Mouse (Mus musculus): ENCODE data around the gene Zfp488. TPM values are rescaled to one million over a fixed set of nuclear protein-coding genes. Genes with fewer than 3 reads are reported as not detected.

Gene Zfp488
- total RNA-seq (2021), result 1 to 10 TPM; 3.4 to 5.0 TPM

DNA sequence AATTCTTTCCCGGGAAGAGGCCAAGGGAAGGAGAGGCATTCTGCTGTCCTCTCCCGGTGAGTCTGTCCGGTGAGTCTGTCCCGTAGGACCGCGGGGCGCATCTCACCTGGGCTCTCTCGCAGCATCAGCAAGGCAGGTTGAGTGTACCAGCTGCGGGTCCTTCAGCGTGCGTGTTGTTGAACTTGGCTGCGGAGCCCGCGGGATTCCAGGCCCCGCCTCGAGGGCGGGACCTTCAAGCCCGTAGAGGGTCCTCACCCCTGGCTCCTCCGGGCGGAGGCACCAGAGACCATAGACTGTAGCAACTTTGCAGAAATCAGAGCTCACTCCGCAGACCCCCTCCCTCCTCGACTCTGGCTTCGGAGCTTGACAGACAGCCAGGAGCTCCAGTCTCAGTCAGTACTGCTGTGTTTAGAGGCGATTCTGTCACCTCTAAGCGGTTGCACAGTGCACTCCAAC lies at the start of gene Zfp488:
Gene Zfp488 (minus strand): TSS at position 161 of the 456 bp plus-strand sequence.
- intact Hi-C loops (cut with DNase I), result no loop called here
- peak; percentile 8 to 56 for DNase-seq (ENCODE audit: extremely low spot score in 1 of 2, low spot score in 2 of 2)

DNA sequence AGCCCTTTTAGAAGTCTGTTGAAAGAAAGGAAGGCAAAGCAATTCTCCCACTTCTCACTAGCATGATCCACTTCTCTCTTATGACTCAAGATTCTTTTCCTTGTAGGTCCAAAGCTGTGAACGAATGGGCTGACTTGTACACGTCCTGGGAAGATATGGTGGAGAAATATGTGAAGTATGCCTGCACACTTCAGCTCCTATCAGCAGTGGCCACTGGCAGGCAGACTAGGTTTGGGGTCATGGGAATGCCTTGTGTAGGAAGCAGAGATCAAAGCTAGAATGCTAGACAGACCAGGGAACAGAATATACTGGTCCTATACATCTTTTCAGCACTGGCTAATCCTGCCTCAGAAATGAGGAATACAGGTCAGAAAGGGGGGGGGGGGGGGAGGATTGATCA lies 48.1 kb upstream of the Zfp488 start:
- no peak for DNase-seq (ENCODE audit: extremely low spot score in 1 of 2, low spot score in 2 of 2)
- intact Hi-C loops (cut with DNase I), result no loop called here

DNA sequence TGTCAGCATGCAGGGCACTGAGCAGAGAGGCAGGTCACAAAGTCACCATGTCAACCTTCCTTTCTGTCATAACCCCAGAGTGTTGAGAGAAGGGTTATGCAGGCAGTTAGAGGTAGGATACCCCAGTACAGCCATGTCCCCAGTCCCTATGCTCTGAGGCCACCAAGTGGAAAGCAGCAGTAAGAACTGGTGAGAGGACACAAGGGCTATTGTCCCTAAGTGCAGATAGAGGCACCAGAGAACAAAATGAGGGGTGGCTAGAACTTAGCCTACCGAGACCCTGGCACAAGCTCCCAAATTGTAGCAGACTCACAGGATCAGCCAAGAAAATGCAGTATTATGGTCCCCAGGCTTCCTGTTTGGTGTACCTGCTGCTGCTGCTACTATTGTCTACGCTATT lies 38.4 kb upstream of the Zfp488 start:
- intact Hi-C loops (cut with DNase I), result no loop called here

DNA sequence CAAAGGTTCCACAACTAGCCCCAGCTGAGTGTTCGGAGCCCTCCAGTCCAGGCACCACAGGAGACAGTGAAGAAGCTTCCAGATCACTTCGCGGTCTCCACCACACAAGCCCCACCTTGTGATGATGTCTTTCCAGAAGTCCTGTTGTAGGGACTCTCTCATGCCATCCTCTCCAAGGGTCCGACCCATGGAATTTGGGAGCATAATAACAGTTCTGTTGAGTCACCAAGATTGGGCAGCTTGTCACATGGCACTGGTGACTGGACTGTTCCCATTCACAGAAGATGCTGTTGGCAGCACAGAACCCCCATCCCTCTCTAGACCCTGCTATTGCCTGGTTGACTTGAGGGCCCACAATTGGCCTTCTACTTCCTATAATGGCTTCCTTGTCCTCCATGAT lies 37.8 kb upstream of the Zfp488 start, which contains the start of gene Gm5460:
Gene Gm5460 (plus strand): TSS at position 378 of the 400 bp plus-strand sequence.
- no peak for DNase-seq (ENCODE audit: extremely low spot score in 1 of 2, low spot score in 2 of 2)
- intact Hi-C loops (cut with DNase I), result no loop called here

More for the DNA sequence above, 38.4 kb upstream of the Zfp488 start:
- DNase-seq (ENCODE audit: extremely low spot score in 1 of 2, low spot score in 2 of 2), result no peak

GRCm38 (mm10) chr14:34015063-34015462 lies 36.5 kb upstream of the Zfp488 start, which contains the start of gene Gm30083:
Gene Gm30083, minus strand, starts transcription at chr14:34015182.
- no peak for DNase-seq (ENCODE audit: extremely low spot score in 1 of 2, low spot score in 2 of 2)
- intact Hi-C loops (cut with DNase I), result no loop called here

- DNase-seq (ENCODE audit: extremely low spot score in 1 of 2, low spot score in 2 of 2), result no peak
- intact Hi-C loops (cut with DNase I), result no loop called here
Measured at GRCm38 (mm10) chr14:34002358-34002757, 23.8 kb upstream of the Zfp488 start.

DNA sequence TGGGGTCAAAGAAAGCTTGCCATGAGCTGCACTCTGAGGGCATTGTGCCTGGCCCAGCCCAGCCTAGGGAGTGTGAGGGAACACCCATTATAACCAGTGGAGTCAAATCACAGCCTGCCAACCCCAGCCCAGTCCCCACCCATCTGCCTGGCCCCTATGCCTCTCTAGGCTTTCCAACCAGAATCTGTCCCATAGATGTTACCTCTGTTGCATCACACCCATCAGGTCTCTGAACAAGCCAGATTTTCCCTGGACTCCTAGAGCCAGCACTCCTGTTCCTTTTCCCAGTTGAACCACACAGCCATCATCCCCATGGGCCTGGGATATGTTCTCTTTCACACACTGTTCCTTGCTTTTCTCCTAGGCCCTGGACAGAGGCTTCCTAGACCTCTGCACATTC lies 22.9 kb upstream of the Zfp488 start:
- intact Hi-C loops (cut with DNase I), result no loop called here
- DNase-seq (ENCODE audit: extremely low spot score in 1 of 2, low spot score in 2 of 2), result no peak

- intact Hi-C loops (cut with DNase I), result no loop called here
- no peak for DNase-seq (ENCODE audit: extremely low spot score in 1 of 2, low spot score in 2 of 2)
Measured at GRCm38 (mm10) chr14:34000076-34000475, 21.5 kb upstream of the Zfp488 start.

GRCm38 (mm10) chr14:33997427-33997826 lies 18.9 kb upstream of the Zfp488 start:
- intact Hi-C loops (cut with DNase I), result no loop called here
- no peak for DNase-seq (ENCODE audit: extremely low spot score in 1 of 2, low spot score in 2 of 2)

DNA sequence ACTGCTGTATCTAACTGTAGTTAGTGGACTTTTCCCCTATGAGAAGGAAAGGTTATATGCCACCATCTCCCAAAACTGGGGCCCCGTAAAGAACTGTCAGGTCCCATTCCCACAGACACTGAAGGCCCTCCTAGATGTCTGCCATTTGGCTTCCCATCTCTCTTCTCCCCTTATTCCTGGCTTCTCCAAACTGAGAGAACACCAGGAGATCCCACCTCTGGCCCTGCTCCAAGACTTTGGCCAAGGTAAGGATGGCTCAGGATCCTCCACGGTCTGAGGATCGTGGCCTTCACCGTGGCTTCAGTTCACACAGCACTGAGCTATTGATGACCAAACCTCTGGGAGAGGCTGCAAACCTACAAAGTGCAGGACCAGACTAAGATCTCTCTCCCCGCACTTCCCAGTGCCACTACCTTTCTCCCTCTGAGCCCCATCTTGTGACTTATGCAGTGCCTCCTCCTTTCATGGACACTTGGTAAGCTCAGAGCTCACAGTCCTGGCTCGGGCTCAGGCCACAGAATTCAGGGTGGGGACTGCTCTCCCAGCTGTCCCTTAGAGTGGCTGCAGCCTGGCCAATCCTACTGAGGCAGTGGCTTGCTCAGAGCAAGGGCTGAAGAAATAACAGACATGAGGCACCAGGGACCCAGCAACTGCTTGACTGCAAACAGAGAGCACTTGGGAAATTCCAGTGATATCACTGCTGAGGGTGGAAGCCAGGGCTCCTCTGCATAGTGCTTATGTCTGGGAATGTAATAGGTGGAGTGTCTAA lies 15.1 kb upstream of the Zfp488 start:
- intact Hi-C loops (cut with DNase I), result no loop called here
- no peak for DNase-seq (ENCODE audit: extremely low spot score in 1 of 2, low spot score in 2 of 2)

- DNase-seq (ENCODE audit: extremely low spot score in 1 of 2, low spot score in 2 of 2), result no peak
Measured at GRCm38 (mm10) chr14:33993051-33993450, 14.5 kb upstream of the Zfp488 start.

DNA sequence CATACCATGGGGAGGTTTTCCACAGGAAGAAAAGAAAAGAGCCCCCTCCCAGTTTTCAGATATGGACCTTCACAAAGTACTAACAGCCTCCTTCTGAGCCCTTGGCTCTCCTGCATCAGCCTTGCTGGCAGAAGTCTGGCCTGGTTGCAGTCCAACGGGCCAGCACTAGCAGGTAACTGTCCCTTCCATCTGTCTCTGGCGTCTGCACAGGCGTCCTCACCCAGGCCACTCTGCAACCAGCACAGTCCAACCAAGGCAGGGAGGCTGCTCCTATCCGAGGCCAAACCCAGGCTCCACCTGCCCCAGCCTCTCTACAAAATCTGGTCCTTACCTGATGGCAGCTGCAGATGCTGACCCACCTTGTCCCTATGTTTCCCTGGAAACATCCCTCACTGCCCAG lies 13.4 kb upstream of the Zfp488 start:
- DNase-seq (ENCODE audit: extremely low spot score in 1 of 2, low spot score in 2 of 2), result no peak
- intact Hi-C loops (cut with DNase I), result no loop called here

More at GRCm38 (mm10) chr14:33993051-33993450, 14.5 kb upstream of the Zfp488 start:
- intact Hi-C loops (cut with DNase I), result no loop called here

DNA sequence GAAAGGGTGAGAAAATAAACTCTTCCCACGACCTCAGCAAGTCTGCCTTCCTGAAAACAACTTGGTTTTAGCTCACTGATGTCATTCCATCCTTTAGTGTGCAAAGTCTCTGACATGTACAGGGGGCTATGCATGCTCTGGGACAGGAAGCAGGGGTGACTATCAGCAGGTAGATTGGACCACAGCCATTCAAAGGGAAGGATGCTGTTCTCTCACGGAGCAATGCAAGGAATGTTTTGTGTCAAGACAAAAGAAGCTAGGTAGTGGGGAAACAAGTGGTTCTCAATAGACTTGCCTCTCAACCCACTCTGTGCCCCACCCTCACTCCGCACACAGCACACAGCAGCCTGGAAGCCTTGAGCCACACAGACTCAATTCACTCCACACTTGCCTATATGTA lies 10.6 kb upstream of the Zfp488 start:
- no peak for DNase-seq (ENCODE audit: extremely low spot score in 1 of 2, low spot score in 2 of 2)
- intact Hi-C loops (cut with DNase I), result no loop called here

DNA sequence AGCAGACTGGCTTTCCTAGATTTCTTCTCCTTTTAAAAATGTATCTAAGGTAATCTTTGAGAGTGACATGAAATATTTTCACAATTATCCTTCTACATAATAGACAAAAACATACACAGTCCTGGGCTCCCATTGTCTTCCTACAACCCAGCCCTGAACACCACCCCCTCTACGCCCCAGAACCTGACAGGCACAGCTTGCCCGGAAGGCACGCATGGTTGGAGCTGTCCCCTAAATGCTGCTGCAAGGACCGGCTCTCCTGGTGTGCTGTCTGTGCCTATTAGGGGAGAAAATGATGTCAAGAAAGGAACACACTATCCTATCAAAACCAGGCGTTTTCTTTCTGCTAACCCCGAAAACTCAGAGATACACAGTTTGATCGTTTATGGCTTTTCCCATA lies 816 bp downstream of the Zfp488 start:
- DNase-seq (ENCODE audit: extremely low spot score in 1 of 2, low spot score in 2 of 2), result no peak
- intact Hi-C loops (cut with DNase I), result no loop called here

DNA sequence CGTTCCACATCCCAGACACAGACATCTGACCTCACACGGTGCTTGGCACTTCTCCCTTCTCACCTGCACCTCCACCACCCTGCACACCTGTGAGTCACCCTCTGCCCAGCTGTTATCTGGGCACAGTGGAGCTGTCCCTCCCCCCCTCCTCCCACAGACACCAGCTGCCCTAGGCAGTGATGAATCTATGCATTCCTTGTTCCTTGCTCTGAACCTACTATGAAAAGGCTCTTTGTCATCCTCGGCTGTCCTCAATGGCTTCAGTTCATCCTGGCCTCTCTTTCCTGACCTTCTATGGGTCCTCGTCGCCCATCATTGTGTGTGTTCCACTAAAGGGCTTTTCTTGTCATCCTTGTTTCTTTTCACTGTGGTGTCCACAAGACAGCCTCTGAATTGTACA lies 3.8 kb downstream of the Zfp488 start:
- peak in 1 of 2 experiments; percentile 13 for DNase-seq (ENCODE audit: extremely low spot score in 1 of 2, low spot score in 2 of 2)
- intact Hi-C loops (cut with DNase I), result no loop called here

DNA sequence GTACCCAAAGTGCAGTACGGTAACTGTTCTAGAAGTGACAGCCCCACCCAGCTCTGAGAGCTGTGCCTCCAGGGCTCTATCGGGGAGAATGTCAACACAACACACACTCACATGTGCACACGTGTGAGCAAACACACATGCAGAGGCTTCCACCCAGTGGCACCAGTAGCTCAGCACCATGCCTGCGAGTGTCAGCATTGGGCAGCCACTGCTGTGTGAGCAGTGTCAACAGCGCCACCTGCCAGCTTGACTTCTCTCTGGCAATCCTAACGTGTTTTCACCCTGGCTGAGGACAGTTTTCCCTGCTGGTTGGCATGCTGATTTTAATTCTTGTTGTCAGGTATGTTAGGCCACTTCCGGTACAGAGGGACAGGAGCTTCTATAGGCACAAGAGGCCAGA lies 5.9 kb downstream of the Zfp488 start:
- intact Hi-C loops (cut with DNase I), result no loop called here
- DNase-seq (ENCODE audit: extremely low spot score in 1 of 2, low spot score in 2 of 2), result no peak

GRCm38 (mm10) chr14:33965675-33966074 lies 12.9 kb downstream of the Zfp488 start:
- intact Hi-C loops (cut with DNase I), result no loop called here

DNA sequence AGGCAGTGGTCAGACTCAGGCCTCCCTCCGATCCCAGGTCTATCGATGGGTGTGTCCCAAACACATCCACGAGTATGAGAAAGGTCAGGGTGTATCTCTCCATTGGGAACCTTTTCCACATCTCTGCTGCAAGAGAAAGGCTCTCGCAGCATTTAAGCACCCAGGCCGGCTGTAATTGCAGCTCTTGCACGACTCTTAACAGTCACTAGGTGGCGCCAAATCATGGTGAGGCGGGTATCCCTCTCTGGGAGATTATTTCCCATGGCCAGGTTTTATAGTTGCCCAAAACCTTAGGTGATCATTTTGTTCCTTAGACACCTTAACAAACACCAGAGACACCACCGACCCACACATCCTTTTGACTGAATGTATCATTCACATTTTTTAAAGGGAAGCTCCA lies 19.2 kb downstream of the Zfp488 start:
- intact Hi-C loops (cut with DNase I), result no loop called here
- peak; percentile 49 to 53 for DNase-seq (ENCODE audit: extremely low spot score in 1 of 2, low spot score in 2 of 2)

More at GRCm38 (mm10) chr14:33965675-33966074, 12.9 kb downstream of the Zfp488 start:
- DNase-seq (ENCODE audit: extremely low spot score in 1 of 2, low spot score in 2 of 2), result no peak

- DNase-seq (ENCODE audit: extremely low spot score in 1 of 2, low spot score in 2 of 2), result no peak
- intact Hi-C loops (cut with DNase I), result no loop called here
Measured at GRCm38 (mm10) chr14:33958841-33959240, 19.7 kb downstream of the Zfp488 start.

- DNase-seq (ENCODE audit: extremely low spot score in 1 of 2, low spot score in 2 of 2), result no peak
- intact Hi-C loops (cut with DNase I), result no loop called here
Measured at GRCm38 (mm10) chr14:33958186-33958585, 20.4 kb downstream of the Zfp488 start.

GRCm38 (mm10) chr14:33956055-33956454 lies 22.5 kb downstream of the Zfp488 start:
- intact Hi-C loops (cut with DNase I), result no loop called here
- no peak for DNase-seq (ENCODE audit: extremely low spot score in 1 of 2, low spot score in 2 of 2)
